Mouse (Mus musculus) heart, postnatal 36 days (tissue): ENCODE results near the gene Fpr1. TPM values are rescaled to one million over a fixed set of nuclear protein-coding genes. Genes with fewer than 3 reads are reported as not detected.
"Not testable (repeated sequence)": the region's sequence is repeated elsewhere in the genome, so short reads cannot be mapped to it uniquely, and the experiment has no call there.

ENCODE experiments used
- DNase-seq, 2 experiments: peaks; one replicate each; pipeline ENCODE4 v3.0.0; 2021 to 2022
- intact Hi-C: fragments of 180-260 bp; cut with DNase I; formaldehyde crosslinking; loops from one replicate; pipeline ENCODE4 v1.15.1; 2025
- total RNA-seq, 2 experiments: library from RNA; stranded (reverse); gene quantifications; 2 replicates each; pipeline ENCODE4 v1.2.3; 2021

The Fpr1 gene
- total RNA-seq, result under 1 TPM in 1 of 2 experiments, not detected in 1; 0.19 TPM

DNA sequence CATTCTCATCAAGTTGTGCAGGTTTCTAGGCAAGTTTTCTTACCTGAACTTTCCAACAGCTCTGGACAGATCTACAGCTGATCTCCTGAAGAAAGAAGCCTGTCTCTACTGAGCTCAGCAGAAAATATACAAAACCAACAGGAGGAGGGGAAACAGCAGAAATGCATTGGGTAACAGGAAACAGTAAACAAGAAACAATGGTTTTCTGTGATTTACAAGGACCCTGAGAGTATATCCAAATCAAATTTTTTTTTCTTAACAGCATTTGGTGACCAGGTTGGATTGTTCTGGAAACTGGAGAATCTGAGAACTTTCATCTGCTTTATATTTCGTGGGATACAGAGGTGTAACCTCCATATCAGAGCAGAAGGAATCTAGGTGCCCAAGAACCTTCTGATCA, at the start of gene Fpr1:
TSS of gene Fpr1 (minus strand) at position 101 of the 400 bp plus-strand sequence.
- intact Hi-C loops, result no loop called here
- no peak for DNase-seq

DNA sequence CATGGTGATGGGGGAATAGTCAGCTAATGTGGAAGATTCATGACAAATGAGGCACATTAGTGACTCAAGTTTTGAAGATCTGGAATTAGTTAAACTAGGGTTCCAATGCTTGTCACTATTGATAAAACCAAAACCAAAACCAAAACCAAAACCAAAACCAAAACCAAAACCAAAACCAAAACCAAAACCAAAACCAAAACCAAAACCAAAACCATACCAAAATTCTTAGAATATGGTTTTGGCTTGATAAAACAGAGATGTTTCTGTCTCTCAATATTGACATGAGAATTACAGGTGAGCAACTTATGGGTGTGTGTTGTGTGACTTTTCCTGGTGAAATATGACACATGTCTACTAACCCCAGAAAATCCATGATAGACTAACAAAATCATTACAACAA, 34.0 kb upstream of the Fpr1 start:
- DNase-seq, result no peak

DNA sequence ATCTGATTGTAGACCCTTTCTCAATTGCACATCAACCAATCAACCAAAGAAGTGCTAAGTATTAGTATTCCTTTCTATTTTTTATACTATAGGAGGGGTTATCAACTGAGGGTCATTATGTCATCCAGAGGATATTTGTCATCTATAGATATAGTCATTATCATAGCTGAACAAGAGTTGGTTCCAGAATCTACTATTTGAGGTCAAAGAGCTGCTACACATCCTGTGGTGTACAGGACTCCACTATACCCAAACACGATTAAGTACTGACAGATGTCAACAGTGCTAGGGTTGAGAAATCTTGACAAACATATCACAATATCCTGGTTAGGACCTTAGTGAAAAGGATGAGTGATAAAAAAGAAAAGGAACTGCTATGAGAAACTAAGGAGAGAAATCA, 33.6 kb upstream of the Fpr1 start:
- no peak for DNase-seq
- intact Hi-C loops, result no loop called here

More for the DNA sequence above, 34.0 kb upstream of the Fpr1 start:
- intact Hi-C loops, result no loop called here

DNA sequence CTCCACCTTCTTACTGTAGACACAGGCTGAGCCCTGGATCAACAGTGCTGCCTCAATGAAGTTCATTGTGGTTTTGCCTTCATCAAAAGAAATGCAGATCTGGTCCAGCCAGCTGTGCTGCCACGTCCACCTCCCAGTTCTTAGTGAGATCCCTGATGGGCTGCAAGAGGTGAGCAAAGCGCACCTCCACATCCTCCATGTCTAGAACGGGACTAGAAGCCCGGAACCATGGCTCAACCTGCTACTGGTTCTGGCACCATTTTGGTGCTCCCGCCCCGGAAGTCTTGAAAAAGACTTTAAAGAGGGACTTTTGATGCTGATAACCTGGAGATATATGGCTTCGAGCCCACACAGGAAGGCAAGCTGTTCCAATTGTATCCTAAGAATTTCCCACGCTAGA, 28.9 kb upstream of the Fpr1 start:
- DNase-seq, intact Hi-C loops: not testable (repeated sequence)

DNA sequence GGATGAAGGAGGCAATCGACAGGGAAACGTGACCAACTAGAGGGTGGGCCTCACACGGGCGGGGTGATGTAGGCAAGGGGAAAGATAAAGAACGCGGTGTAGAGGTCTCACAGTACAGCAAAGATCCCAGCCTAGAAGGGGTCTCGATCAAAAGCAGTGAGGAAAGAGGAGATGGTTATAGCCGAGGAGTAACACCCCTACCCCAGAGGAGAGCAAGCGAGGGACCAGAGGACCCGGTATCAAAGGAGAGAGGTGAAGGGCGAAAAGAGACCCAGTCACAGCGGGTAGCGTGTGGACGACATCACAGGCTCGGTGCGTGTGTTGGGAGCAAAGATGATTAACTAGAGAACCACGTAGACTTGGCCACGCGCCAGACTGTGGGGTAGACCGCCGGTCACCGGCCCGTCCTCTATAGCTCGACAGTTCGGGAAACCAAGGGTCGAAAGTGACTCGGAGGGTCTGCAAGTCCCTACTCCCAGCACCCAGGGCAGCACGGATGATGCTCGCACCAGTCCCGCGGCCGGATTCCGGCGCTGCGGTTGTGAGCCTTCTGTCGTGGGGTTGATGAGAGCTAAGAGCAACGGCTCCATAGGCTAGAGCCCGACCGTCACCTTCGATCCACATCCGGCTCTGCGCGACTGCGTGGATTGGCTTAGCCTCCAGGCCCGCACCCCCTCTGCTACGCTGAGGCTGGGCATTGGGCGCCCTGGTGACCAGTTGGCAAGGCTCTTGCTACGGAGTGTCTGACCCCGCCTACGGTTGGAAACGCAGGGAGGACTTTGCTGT, 26.1 kb upstream of the Fpr1 start:
- intact Hi-C loops, result no loop called here
- peak; percentile 66 for DNase-seq

DNA sequence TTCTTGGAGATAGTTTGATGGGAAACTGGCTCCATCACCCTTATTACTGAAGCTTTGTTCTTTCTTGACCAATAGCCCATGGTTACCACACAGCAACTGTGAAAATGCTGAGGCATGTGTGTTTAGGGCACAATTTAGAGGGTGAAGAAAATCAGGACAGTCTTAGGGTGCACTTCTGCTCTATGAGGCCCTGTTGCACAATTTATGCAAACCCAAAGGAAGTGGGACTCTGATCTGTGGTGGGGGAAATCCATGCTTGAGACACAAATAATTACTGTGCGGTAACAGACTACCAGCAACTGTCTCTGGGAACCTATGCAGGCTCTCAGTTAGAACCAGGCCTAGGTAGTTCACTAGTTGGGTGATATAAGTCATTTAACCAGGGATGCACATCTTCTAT, 17.0 kb upstream of the Fpr1 start:
- intact Hi-C loops, result no loop called here
- no peak for DNase-seq

DNA sequence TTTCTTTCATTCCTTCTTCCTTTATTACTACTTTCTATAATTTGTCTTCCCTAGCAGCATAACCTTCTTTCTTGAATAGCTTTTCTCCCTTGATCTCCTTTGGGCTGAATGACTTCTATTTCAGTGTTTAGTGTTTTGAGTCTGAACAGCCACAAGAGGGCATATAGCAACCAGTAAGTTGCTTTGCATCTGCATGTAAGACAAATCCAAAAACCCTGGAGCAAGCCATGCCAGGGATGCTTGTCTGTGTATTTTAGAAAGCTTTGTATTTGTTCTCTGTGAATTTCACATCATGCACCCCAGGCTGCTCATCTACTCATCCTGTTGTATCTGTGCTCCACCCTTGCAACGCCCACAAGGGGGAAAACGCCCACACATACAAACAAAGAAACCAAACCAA, 15.5 kb upstream of the Fpr1 start:
- intact Hi-C loops, result loop anchor here (5.0 kb wide), 1 partner anchor 57 kb away; no protein-coding TSS in a partner anchor
- no peak for DNase-seq

DNA sequence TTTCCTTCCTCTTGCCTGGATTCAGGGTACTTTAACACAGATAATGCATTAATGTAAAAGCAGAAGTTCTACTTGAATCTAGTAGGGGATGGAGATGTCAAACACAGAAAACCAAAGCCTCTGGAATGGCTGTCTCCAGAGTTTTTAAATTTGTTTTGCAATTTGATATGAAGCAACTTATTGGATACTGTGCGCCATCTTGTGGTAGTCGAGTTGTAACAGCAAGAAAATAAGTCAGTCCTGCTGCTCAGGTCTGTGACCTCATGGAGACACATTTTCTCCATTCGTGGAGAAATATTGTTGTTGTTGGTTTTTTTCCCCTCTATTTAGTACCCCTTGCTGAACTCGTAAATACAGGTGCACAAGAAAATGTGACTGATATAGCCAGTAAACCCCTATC, 12.3 kb upstream of the Fpr1 start:
- intact Hi-C loops, result loop anchor here (1.0 to 5.0 kb wide), 2 partner anchors 54 to 130 kb away; no protein-coding TSS in a partner anchor
- peak; percentile 21 to 26 for DNase-seq

DNA sequence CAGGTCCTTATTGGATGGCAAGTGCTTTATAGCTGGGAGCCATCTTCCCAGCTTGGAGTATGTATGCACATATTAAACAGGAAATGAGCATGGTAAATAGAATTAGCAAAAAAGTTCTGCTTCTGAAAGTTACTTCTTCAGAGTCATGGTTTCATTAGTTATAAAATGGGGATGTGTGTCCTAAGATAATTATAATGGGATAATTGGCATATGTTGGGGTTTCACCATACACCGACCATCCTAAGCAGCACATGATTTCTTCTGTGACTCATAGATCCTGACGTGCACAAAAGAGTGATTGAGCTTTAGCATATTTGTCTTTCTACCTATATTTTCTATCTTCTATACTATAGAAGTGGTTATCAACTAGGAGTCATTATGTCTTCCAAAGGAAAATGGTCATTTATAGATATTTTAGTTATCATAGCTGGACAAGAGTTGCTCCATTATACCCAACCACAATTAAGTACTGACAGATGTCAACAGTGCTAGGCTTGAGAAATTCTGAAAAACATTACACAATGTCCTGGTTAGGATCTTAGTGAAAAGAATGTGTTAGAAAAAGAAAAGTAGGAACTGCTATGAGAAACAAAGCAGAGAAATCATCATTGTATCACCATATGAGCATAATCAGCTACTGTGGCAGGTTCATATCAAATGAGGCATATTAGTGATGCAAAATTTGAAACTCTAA, 6.1 kb upstream of the Fpr1 start:
- intact Hi-C loops, result no loop called here
- DNase-seq, result no peak

DNA sequence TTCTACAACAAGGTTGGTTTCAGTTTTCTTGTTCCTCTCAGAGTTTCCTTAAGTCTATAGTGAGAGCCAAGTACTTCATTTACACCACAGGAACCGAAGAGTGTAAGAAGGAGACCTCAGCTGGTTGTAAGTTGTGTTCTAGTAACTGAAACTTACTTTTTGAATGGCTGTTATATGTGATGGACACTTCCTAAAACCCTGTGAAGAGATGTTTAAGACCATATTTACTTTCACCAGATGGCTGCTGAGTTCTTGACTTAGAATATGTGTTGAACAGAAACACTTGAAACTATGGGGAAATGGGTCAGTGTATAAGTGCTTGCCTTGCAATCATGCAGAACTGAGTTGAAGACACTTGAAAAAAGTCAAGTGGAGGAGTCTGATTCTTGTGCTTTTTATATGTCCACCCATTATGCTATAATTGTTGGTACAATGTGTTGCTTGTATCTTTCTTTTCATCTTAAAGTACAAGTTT, 4.1 kb upstream of the Fpr1 start, which contains the start of the genes Fpr2 and Fpr3:
TSS of gene Fpr2 (plus strand) at position 51 of the 475 bp plus-strand sequence.
TSS of gene Fpr3 (plus strand) at position 79 of the 475 bp plus-strand sequence.
- intact Hi-C loops, result no loop called here
- DNase-seq, result no peak

DNA sequence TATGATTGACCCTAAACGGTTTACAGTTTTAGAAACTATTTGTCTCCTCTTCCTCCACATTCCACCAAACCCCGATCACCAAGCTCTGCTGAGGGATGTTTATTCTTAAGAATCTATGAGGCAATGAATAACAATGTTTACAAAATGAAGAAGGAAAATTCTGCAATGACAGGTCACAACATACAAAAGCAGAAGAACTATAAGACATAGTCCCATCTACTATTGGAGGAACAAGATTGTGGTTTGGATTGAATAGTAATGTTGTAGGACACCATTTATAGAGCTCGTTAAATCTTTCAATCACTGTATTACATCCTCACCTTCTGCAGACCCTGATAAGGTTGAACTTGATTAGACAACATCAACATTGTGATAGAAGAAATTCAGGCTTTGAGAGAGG, 1.1 kb downstream of the Fpr1 start:
- no peak for DNase-seq
- intact Hi-C loops, result no loop called here

DNA sequence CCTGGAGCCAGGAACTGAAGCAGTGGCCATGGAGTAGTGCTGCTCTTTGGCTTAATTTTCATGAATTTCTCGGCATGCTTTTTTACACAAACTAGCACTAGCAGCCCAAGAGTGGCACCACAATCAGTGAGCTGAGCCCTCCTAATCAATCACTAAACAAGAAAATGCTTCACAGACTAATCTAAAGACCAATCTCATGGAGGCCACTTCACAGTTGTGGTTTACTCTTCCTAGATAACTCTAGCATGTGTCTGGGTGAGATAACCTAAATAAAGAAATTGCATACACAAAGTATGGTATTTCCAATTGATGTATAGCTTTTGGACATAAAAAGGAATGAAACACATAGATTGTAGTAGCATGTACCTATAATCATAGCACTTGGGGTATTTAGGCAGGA, 4.4 kb downstream of the Fpr1 start:
- intact Hi-C loops, result no loop called here
- DNase-seq, result no peak

DNA sequence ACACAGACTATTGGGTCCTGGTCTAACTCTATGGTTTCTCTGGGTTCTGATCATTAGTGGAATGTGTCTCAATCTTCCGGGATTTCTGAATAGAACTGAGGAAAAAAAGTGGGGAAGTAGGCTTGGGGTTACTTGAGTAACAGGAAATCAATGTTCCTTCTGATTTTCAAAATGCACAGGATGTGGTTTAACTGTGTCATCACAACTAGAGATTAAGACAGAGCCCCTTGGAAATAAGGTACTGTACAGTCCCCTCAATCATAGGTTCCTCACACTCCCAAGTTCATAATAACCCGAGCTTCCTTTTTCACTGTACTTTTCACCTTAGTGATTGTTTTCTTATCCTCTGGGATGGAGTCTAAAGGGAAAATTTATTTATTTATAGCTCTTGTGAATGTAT, 12.0 kb downstream of the Fpr1 start:
- no peak for DNase-seq
- intact Hi-C loops, result no loop called here

DNA sequence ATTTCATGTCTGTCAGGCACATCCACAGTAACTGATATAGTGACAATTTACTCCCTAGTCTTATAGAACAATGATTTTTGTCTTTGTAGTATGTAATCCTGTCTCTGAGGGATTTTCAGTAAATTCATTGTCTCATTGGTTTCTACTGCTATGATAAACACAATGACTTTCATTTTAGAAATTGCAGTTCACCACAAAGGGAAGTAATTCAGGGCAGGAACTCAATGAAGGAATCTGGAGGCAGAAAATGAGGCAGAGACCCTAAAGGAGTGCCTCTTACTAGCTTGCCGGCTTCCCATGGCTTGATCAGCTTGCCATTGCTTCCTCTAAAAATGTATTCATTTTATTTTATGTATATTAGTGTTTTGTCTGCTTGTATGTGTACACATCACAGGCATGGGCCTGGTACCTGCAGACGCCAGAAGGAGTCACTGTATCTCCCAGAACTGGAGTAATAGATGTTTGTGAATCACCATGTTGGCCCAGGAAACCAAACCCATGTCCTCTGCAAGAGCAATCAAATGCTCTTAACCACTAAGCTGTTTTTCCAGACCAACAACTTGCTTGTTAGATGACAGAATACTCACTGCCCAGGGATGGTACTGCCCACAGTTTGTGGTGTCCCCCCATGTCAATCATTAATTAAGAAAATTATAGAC, 12.7 kb downstream of the Fpr1 start:
- no peak for DNase-seq
- intact Hi-C loops, result no loop called here

DNA sequence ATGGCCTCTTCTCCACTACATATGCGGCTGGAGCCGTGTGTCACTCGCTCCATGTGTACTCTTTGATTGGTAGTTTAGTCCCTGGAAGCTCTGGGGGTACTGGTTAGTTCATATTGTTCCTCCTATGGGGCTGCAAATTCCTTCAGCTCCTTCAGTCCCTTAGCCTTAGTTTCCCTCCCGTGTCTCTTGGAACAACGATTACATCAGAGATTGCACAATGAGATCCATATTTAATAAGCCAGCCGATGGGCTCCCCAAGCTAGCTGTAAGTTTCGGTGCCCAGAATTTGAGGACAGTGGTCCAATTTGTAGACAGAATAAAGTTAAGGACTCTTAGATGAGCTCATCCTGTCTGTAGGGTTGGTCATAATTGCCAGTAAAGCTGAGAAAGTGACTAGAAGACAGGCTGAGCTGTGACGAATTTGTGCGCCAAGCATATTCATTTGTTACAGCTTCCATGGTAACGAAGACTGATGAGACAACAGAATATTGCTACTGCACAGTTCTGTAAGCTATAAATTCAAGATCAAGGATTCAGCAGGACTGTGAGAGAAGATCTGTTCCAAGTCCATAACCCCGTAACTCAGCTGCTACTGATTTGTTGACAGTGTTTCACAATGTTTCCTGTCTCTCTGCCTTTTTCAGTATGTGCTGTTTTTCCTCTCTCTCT, 16.8 kb downstream of the Fpr1 start:
- intact Hi-C loops, result no loop called here
- peak in 1 of 2 experiments; percentile 20 for DNase-seq

DNA sequence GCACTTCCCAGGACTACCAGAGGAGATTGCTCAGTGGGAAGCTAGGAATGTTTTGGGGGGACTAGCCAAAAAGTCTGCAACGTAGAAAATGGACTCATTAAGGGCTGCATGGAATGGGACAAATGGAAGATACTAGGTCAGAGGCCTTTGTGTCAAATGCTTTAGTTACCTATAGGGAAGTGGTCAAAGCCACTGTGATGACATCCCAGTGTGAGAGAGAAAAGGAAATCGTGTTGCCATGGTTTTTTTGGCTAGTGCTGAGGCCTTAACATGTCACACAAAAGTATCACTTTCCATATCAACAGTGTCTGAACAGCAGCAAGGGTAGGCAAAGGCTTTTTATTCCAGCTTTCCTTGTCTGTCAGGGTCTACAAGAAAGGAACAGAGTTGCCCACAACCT, 18.6 kb downstream of the Fpr1 start:
- DNase-seq, result no peak

DNA sequence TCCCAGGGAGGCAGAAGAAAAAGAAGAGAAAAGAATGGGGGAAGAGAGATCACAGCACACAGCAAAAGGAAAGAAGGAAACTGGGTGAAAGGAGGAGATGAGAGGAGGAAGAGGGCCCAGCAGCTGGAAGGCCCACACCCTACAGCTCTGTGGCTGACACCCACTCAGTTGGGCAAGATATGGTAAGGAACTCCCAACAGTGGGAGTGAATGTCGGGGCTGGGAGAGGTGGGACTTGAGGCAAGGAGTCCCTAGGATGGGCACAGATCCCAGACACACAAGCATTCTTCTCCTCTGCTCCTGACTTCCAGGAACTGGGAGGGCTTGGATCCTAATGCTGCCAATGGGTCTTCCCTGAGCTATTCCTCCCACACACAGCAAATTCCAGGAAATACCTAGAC, 21.4 kb downstream of the Fpr1 start:
- intact Hi-C loops, result no loop called here
- peak in 1 of 2 experiments; percentile 12 for DNase-seq

More for the DNA sequence above, 18.6 kb downstream of the Fpr1 start:
- intact Hi-C loops, result no loop called here

DNA sequence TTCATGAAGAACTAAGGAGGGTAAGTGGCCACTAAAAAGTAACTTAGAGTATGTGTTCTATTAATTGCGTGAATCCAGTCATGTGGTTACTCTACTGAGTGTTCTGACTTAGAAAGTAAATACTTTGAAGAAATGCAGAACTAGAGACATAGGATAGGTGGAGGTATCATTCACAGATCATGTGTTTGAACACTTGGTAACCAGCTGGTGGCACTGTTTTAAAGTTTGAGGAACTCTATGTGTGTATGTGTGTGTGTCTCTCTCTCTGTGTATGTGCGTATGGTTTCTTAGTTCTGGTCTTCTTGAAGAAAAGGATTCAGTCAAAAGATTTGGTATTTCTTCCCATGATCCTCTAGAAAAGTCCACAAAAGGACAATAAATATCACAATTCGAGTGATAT, 23.6 kb downstream of the Fpr1 start:
- intact Hi-C loops, result no loop called here
- no peak for DNase-seq

DNA sequence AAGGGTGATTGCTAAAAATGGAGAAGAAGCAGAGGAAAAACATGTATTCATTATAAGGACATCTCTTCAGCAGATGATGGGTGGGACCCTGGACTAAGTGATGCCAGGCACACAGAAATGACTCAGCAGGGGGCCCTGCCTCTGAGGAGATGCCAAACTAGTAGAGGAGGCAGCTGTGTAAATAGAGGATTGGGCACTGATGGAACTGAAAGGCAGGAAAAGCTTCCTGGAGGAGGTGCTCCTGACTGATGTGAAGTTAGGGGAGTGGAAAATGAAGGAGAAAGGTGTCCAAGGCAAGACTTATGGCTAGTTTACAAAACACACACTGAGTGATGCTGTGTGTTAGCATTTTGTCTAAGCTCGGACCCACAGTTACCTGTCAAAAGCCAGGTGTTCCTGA, 26.3 kb downstream of the Fpr1 start:
- intact Hi-C loops, result no loop called here
- DNase-seq, result no peak

DNA sequence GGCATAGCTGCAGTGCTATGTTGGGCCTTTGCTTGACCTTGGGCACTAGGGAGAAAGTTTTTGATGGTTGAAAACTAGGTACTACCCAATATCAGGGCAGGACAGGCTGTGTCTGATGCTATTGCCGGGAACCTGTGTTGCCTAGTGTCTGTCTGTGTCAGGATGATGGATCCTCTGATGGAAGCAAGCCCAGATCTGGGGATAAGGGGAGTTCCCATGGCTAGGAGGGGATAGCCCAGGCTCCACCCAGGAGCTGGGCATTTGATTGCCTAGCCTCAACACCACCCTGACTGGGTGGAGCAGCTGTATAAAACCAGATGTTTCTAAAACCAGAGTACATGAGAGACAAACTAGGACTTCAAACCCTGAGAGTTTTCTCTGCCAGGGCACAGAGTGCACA, 27.1 kb downstream of the Fpr1 start:
- no peak for DNase-seq
- intact Hi-C loops, result no loop called here
